Mouse (Mus musculus) heart, adult 2 months (tissue): ENCODE data around the gene AC124502.3.

Source experiments
- CTCF ChIP-seq: fragments of 200-600 bp; IDR thresholded peaks from 2 replicates; pipeline ENCODE4 v1.8.1; 2022; ENCODE audit warnings: antibody characterized with exemption, mild to moderate bottlenecking, moderate library complexity
- POLR2A ChIP-seq: fragments of 200-500 bp; IDR thresholded peaks from 2 replicates; pipeline ENCODE4 v1.6.1; 2011; ENCODE audit warnings: mild to moderate bottlenecking, low read depth, low read length, control low read depth; ENCODE audit not compliant: insufficient read depth

- TF ChIP-seq CTCF (no peak), POLR2A (no peak)
Measured at GRCm38 (mm10) chr19:4989013-4989412, 49.7 kb upstream of the AC124502.3 start.
